Mouse (Mus musculus): ENCODE measurements around the gene Ppie. TPM values are rescaled to one million over a fixed set of nuclear protein-coding genes. Genes with fewer than 3 reads are reported as not detected.

Gene Ppie
- polyA plus RNA-seq, 1 experiment = 18.2 TPM

GRCm38 (mm10) chr4:123078231-123078630 lies 61.5 kb downstream of the Ppie start:
- TF ChIP-seq CTCF (IDR thresholded peaks at IDR 0.05; ENCODE audit: extremely low read depth, insufficient read depth, low read length) (no peak), POLR2A (IDR thresholded peaks at IDR 0.05; ENCODE audit: extremely low read depth, insufficient read depth, low read length) (no peak)
- H3K4me3 ChIP-seq (ENCODE audit: insufficient read depth, low read length) = no peak overlapping the region
- H3K4me1 ChIP-seq (ENCODE audit: control insufficient read depth, insufficient read depth, low read length) = no peaks in the 10 kb centered on the region
- H3K27ac ChIP-seq (ENCODE audit: insufficient read depth, low read length) = no peak overlapping the region

Other genes with a start within 250 kb of the Ppie start
- gene Mfsd2a, start 178.8 kb downstream of the Ppie start, polyA plus RNA-seq (2012; rRNA removed) = 36.1 and 37.3 TPM in 2 replicates
- gene Mycl, start 144.3 kb downstream of the Ppie start, polyA plus RNA-seq (2012; rRNA removed) = 8.4 and 10.1 TPM in 2 replicates
- gene Trit1, start 123.4 kb downstream of the Ppie start, polyA plus RNA-seq (2012; rRNA removed) = 12.6 and 15.7 TPM in 2 replicates
- 0.15 and 0.40 TPM in 2 replicates for gene Bmp8b, start 34.8 kb downstream of the Ppie start, polyA plus RNA-seq (2012; rRNA removed)
- 0.08 and 0.21 TPM in 2 replicates for gene Oxct2b, start 23.7 kb downstream of the Ppie start, polyA plus RNA-seq (2012; rRNA removed)
- gene Hpcal4, start 43.3 kb upstream of the Ppie start, polyA plus RNA-seq (2012; rRNA removed) = 562 and 609 TPM in 2 replicates
- gene Nt5c1a, start 61.6 kb upstream of the Ppie start, polyA plus RNA-seq (2012; rRNA removed) = 3.3 and 3.7 TPM in 2 replicates
- 2.0 TPM in 2 replicates for gene Heyl, start 93.6 kb upstream of the Ppie start, polyA plus RNA-seq (2012; rRNA removed)
- 35.3 and 35.6 TPM in 2 replicates for gene Pabpc4, start 122.4 kb upstream of the Ppie start, polyA plus RNA-seq (2012; rRNA removed)
- gene Oxct2a, start 183.7 kb upstream of the Ppie start, polyA plus RNA-seq (2012; rRNA removed) = 0.10 and 0.13 TPM in 2 replicates
- gene Bmp8a, start 203.3 kb upstream of the Ppie start, polyA plus RNA-seq (2012; rRNA removed) = 0.17 and 0.23 TPM in 2 replicates

All from cortical plate, adult 2 months (tissue).